Mouse (Mus musculus): ENCODE data around the gene Get4. TPM values are rescaled to one million over a fixed set of nuclear protein-coding genes. Genes with fewer than 3 reads are reported as not detected.

The Get4 gene
- polyA plus RNA-seq, 1 experiment from 2014 or later, result 134 TPM

DNA sequence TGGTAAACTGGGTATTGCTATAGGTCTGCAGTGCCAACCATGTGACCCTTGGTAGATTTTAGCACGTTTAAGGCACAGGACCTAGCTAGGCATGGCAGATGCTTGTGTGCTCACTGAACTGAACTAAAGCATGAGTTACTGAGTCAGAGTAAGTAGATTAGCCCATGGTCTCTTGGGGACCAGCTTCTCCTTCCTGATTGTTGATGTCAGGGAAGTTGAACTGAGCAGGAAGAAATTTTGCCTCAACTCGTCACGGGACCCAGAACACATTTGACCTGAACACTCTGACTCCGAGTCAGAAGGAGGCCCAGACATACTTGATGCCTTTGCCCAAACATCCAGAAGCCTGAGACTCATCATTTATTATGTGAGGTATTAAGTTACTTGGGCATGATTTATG is 14.7 kb upstream of the Get4 start:
- in situ Hi-C loops (cut with MboI; ENCODE audit: low pct_unique_long_range_greater_than_20kb), result no loop called here
- ChIA-PET POLR2A (interaction anchor here (0.6 to 1.0 kb wide), 2 partner anchors 9 to 38 kb away, joined by 3 to 4 read pairs; no protein-coding TSS in a partner anchor), CTCF (interaction anchor here (1.1 to 3.1 kb wide), 2 partner anchors 14 to 15 kb away, joined by 4 to 10 read pairs; partner anchors contain the start of gene Get4)
- ATAC-seq (peak; percentile 47), DNase-seq (ENCODE audit: low read depth, low spot score) (no peak)
- H3K27me3 ChIP-seq, result no peaks in the 10 kb centered on the region
- TF ChIP-seq CTCF (IDR thresholded peaks at IDR 0.05), result no peak

- CTCF ChIA-PET, result interaction anchor here (1.1 kb wide), 1 partner anchor 13 kb away, joined by 3 read pairs; no protein-coding TSS in a partner anchor
- ATAC-seq (no peak), DNase-seq (ENCODE audit: low read depth, low spot score) (no peak)
- in situ Hi-C loops (cut with MboI; ENCODE audit: low pct_unique_long_range_greater_than_20kb), result no loop called here
- POLR2A ChIA-PET, result no interaction called here
- TF ChIP-seq CTCF (IDR thresholded peaks at IDR 0.05), result no peak
- no peaks in the 10 kb centered on the region for H3K27me3 ChIP-seq
Measured at GRCm38 (mm10) chr5:139241022-139241761, 10.9 kb upstream of the Get4 start.

DNA sequence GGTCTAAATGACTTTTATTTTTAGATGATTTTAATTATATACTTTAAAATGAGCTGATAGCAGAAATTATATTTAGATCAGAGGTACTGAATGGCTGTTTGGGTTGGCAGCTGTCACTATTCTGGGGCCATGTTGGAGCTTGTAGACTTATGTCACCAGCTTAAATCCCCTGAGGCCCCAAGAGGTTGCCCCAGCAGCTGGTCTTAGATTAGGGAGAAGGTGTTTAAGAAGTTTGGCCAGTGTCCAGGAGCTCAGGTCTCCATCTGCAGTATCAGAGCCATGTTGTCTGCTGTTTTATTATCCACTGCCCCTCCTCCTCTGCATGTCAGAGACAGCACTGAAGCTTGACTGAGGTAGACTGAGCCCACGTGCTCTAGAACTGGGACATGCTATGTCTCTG is 8.7 kb upstream of the Get4 start:
- no peak for ATAC-seq
- DNase-seq (ENCODE audit: low read depth, low spot score), result no peak
- TF ChIP-seq CTCF (IDR thresholded peaks at IDR 0.05), result no peak
- CTCF ChIA-PET, result no interaction called here
- in situ Hi-C loops (cut with MboI; ENCODE audit: low pct_unique_long_range_greater_than_20kb), result no loop called here
- POLR2A ChIA-PET, result interaction anchor here (1.1 kb wide), 1 partner anchor 9 kb away, joined by 6 read pairs; the partner anchor contains the start of gene Get4
- H3K27me3 ChIP-seq, result no peaks in the 10 kb centered on the region

GRCm38 (mm10) chr5:139247767-139248166 is 4.4 kb upstream of the Get4 start:
- CTCF ChIA-PET, result interaction anchor here (1.0 kb wide), 1 partner anchor 9 kb away, joined by 3 read pairs; no protein-coding TSS in a partner anchor
- in situ Hi-C loops (cut with MboI; ENCODE audit: low pct_unique_long_range_greater_than_20kb), result no loop called here
- ATAC-seq (no peak), DNase-seq (ENCODE audit: low read depth, low spot score) (no peak)
- POLR2A ChIA-PET, result no interaction called here
- no peak for TF ChIP-seq CTCF (IDR thresholded peaks at IDR 0.05)
- no peaks in the 10 kb centered on the region for H3K27me3 ChIP-seq

DNA sequence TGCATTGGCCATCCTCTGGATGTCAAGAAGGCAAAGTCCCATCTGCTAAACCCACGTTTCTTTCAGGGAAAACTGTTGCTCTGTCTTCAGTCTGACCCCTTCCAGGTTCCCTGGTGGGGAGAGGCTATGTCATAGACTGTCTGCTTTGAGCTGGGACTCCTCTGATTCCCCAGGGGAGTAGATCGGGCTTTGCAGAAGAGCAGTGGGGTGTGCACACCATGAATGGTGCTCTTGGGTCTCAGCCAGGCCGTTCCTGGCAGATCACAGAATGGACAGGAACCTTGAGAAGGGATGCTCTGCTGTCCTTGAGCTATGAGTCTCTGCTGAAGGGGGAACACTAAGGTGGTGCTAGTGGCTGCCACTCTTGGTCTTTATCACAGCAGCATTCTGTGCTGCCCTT is 3.3 kb upstream of the Get4 start:
- no peak for DNase-seq (ENCODE audit: low read depth, low spot score)
- ATAC-seq, result no peak
- no peak for TF ChIP-seq CTCF (IDR thresholded peaks at IDR 0.05)
- no peaks in the 10 kb centered on the region for H3K27me3 ChIP-seq
- in situ Hi-C loops (cut with MboI; ENCODE audit: low pct_unique_long_range_greater_than_20kb), result no loop called here
- ChIA-PET POLR2A (interaction anchor here (0.8 kb wide), 1 partner anchor 10 kb away, joined by 3 read pairs; no protein-coding TSS in a partner anchor), CTCF (interaction anchor here (1.0 kb wide), 1 partner anchor 11 kb away, joined by 3 read pairs; no protein-coding TSS in a partner anchor)

DNA sequence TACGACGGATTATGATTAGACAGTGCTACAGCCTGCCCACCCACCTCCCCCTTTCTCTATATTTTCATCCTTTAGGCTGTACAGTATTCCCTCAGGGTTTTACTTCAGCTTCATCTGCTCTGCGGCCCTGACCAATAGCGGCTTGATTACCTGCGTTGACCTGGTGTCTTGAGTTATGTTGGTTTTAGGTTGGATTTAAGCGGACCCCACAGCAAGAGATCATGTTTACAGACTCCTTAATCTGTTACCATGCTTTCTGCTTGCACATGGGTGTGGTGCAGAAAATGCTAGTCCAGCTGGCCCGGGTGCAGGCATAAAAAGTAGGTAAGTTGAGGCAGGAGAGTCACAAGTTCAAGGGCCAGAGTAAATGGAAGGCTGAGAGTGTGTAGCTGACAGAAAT is 845 bp upstream of the Get4 start:
- no peaks in the 10 kb centered on the region for H3K27me3 ChIP-seq
- ChIA-PET POLR2A (interaction anchor here (0.5 to 1.9 kb wide), 8 partner anchors 8 to 528 kb away, joined by 3 to 6 read pairs (median 4); no protein-coding TSS in a partner anchor), CTCF (interaction anchor here (0.9 to 1.6 kb wide), 3 partner anchors 11 to 94 kb away, joined by 3 to 4 read pairs (median 3); no protein-coding TSS in a partner anchor)
- ATAC-seq, result no peak
- in situ Hi-C loops (cut with MboI; ENCODE audit: low pct_unique_long_range_greater_than_20kb), result no loop called here
- DNase-seq (ENCODE audit: low read depth, low spot score), result no peak
- no peak for TF ChIP-seq CTCF (IDR thresholded peaks at IDR 0.05)

GRCm38 (mm10) chr5:139251736-139252080 is 416 bp upstream of the Get4 start:
- DNase-seq (ENCODE audit: low read depth, low spot score), result no peak
- no peak for TF ChIP-seq CTCF (IDR thresholded peaks at IDR 0.05)
- in situ Hi-C loops (cut with MboI; ENCODE audit: low pct_unique_long_range_greater_than_20kb), result no loop called here
- POLR2A ChIA-PET, result interaction anchor here (0.6 to 1.9 kb wide), 9 partner anchors 8 to 529 kb away, joined by 3 to 6 read pairs (median 4); no protein-coding TSS in a partner anchor
- no peaks in the 10 kb centered on the region for H3K27me3 ChIP-seq
- CTCF ChIA-PET, result interaction anchor here (0.9 to 1.6 kb wide), 3 partner anchors 10 to 93 kb away, joined by 3 to 4 read pairs (median 3); no protein-coding TSS in a partner anchor
- ATAC-seq, result no peak

- ChIA-PET POLR2A (interaction anchor here (1.1 to 1.9 kb wide), 4 partner anchors 10 to 94 kb away, joined by 3 to 6 read pairs (median 3); no protein-coding TSS in a partner anchor), CTCF (no interaction called here)
- TF ChIP-seq CTCF (IDR thresholded peaks at IDR 0.05), result no peak
- no peaks in the 10 kb centered on the region for H3K27me3 ChIP-seq
- in situ Hi-C loops (cut with MboI; ENCODE audit: low pct_unique_long_range_greater_than_20kb), result no loop called here
- DNase-seq (ENCODE audit: low read depth, low spot score) (no peak), ATAC-seq (no peak)
Measured at GRCm38 (mm10) chr5:139252910-139253245, 754 bp downstream of the Get4 start.

DNA sequence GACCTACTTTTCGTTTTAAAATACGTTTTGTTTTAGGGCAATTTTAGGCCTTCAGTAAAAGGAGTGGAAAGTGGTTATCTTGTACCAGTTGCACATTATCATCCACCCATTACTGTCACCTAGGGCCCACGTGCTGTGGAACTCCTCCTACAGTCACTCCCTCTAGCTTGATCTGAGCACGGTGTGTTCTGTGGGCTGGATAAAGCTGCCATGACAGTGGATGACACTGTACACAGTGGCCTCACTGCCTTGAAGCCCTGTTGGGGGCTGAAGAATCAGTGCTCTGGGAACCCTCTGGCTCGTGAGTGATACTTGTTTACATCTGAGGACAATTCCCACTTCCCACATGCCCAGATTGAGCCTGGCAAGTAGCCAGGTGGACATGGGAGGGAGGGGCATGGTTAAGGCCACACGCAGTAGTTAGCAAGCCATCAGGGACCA is 1.2 kb downstream of the Get4 start:
- no peaks in the 10 kb centered on the region for H3K27me3 ChIP-seq
- peak; percentile 13 for ATAC-seq
- ChIA-PET POLR2A (interaction anchor here (1.1 to 1.9 kb wide), 3 partner anchors 10 to 94 kb away, joined by 3 to 6 read pairs (median 3); no protein-coding TSS in a partner anchor), CTCF (no interaction called here)
- no peak for DNase-seq (ENCODE audit: low read depth, low spot score)
- TF ChIP-seq CTCF (IDR thresholded peaks at IDR 0.05), result no peak
- in situ Hi-C loops (cut with MboI; ENCODE audit: low pct_unique_long_range_greater_than_20kb), result no loop called here

- POLR2A ChIA-PET, result no interaction called here
- TF ChIP-seq CTCF (IDR thresholded peaks at IDR 0.05), result no peak
- in situ Hi-C loops (cut with MboI; ENCODE audit: low pct_unique_long_range_greater_than_20kb), result no loop called here
- ATAC-seq (no peak), DNase-seq (ENCODE audit: low read depth, low spot score) (no peak)
- no peaks in the 10 kb centered on the region for H3K27me3 ChIP-seq
- CTCF ChIA-PET, result interaction anchor here (0.7 to 1.6 kb wide), 2 partner anchors 27 to 34 kb away, joined by 3 to 6 read pairs; no protein-coding TSS in a partner anchor
Measured at GRCm38 (mm10) chr5:139254938-139255337, 2.8 kb downstream of the Get4 start.

DNA sequence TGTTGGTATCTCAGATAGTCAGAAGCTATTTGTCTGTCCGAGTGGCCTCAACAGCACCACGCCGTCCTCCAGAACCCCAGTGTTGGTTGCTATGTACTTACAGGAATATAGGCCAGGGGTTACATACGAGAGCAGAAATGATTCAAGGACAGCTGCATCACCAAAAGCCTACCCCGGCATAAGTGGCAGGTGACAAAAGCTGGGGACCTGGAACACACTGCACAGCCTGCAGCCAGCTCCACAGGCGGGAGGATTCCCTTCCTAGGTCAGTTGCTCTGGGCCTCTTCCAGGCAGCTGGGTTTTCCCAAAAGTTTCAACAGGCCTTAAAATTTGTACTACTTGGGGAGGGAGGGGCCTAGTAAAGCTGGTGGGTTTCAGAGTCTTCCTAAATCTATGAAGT is 3.7 kb downstream of the Get4 start:
- H3K27me3 ChIP-seq, result no peaks in the 10 kb centered on the region
- in situ Hi-C loops (cut with MboI; ENCODE audit: low pct_unique_long_range_greater_than_20kb), result no loop called here
- POLR2A ChIA-PET, result interaction anchor here (0.9 kb wide), 1 partner anchor 89 kb away, joined by 3 read pairs; no protein-coding TSS in a partner anchor
- DNase-seq (ENCODE audit: low read depth, low spot score) (no peak), ATAC-seq (no peak)
- TF ChIP-seq CTCF (IDR thresholded peaks at IDR 0.05), result no peak
- CTCF ChIA-PET, result interaction anchor here (1.6 kb wide), 1 partner anchor 26 kb away, joined by 6 read pairs; no protein-coding TSS in a partner anchor
